Mouse (Mus musculus): ENCODE data around the gene Ppp2r2c. TPM values are rescaled to one million over a fixed set of nuclear protein-coding genes. Genes with fewer than 3 reads are reported as not detected.
A peak's percentile ranks its signal among the peaks of the same experiment; 100 is the strongest.

Ppp2r2c gene
- polyA plus RNA-seq, 1 experiment from 2014 or later = 72.9 TPM

GRCm38 (mm10) chr5:36875956-36876355 lies 7.6 kb downstream of the Ppp2r2c start:
- no peaks in the 10 kb centered on the region; the same call in 1 of the 2 replicates for H3K27me3 ChIP-seq (replicated peaks)
- H3K9me3 ChIP-seq (replicated peaks) = no peaks in the 10 kb centered on the region
- H3K4me3 ChIP-seq (replicated peaks) = no peak overlapping the region
- H3K4me1 ChIP-seq = peaks cover 10% of the 10 kb centered on the region; the same call in 1 of the 2 replicates
- H3K36me3 ChIP-seq = no peaks in the 10 kb centered on the region
- no peak overlapping the region for H3K9ac ChIP-seq (replicated peaks)
- no peak overlapping the region for H3K27ac ChIP-seq (replicated peaks)
- H3K4me2 ChIP-seq = no peak overlapping the region
- WGBS = 80% methylated on average over 4 of the region's 4 CpGs
- ATAC-seq (ENCODE audit: low FRiP score) = no peak

- H3K9ac ChIP-seq (replicated peaks) = no peak overlapping the region
- H3K9me3 ChIP-seq (replicated peaks) = no peaks in the 10 kb centered on the region
- H3K4me1 ChIP-seq = 0 out of 2 replicates have a peak, but pooled peaks cover 8% of the 10 kb centered on the region
- 46% methylated on average over 7 of the region's 7 CpGs for WGBS
- no peak overlapping the region for H3K4me3 ChIP-seq (replicated peaks)
- no peak overlapping the region for H3K4me2 ChIP-seq
- H3K36me3 ChIP-seq = no peaks in the 10 kb centered on the region
- H3K27ac ChIP-seq (replicated peaks) = no peak overlapping the region
- no peaks in the 10 kb centered on the region; the same call in 1 of the 2 replicates for H3K27me3 ChIP-seq (replicated peaks)
- no peak for ATAC-seq (ENCODE audit: low FRiP score)
Observed at GRCm38 (mm10) chr5:36876777-36877396, 8.6 kb downstream of the Ppp2r2c start.

GRCm38 (mm10) chr5:36877641-36878040 lies 9.3 kb downstream of the Ppp2r2c start:
- no peak overlapping the region for H3K4me3 ChIP-seq (replicated peaks)
- 0 out of 2 replicates have a peak, but pooled peaks cover 9% of the 10 kb centered on the region for H3K4me1 ChIP-seq
- ATAC-seq (ENCODE audit: low FRiP score) = no peak

GRCm38 (mm10) chr5:36878801-36879200 lies 10.5 kb downstream of the Ppp2r2c start:
- no peak overlapping the region for H3K9ac ChIP-seq (replicated peaks)
- no peak overlapping the region for H3K4me3 ChIP-seq (replicated peaks)
- no peak overlapping the region for H3K27ac ChIP-seq (replicated peaks)
- no peak overlapping the region for H3K4me2 ChIP-seq
- ATAC-seq (ENCODE audit: low FRiP score) = no peak
- peaks cover 19% of the 10 kb centered on the region; the same call in 1 of the 2 replicates for H3K4me1 ChIP-seq
- H3K36me3 ChIP-seq = no peaks in the 10 kb centered on the region
- H3K27me3 ChIP-seq (replicated peaks) = no peaks in the 10 kb centered on the region
- WGBS = 86% methylated on average over 4 of the region's 4 CpGs
- no peaks in the 10 kb centered on the region for H3K9me3 ChIP-seq (replicated peaks)

More at GRCm38 (mm10) chr5:36877641-36878040, 9.3 kb downstream of the Ppp2r2c start:
- 93% methylated on average over 2 of the region's 2 CpGs for WGBS
- Histone ChIP-seq H3K27ac (replicated peaks) (no peak overlapping the region), H3K36me3 (no peaks in the 10 kb centered on the region), H3K9me3 (replicated peaks) (no peaks in the 10 kb centered on the region), H3K27me3 (replicated peaks) (no peaks in the 10 kb centered on the region; the same call in 1 of the 2 replicates), H3K9ac (replicated peaks) (no peak overlapping the region), H3K4me2 (no peak overlapping the region)

DNA sequence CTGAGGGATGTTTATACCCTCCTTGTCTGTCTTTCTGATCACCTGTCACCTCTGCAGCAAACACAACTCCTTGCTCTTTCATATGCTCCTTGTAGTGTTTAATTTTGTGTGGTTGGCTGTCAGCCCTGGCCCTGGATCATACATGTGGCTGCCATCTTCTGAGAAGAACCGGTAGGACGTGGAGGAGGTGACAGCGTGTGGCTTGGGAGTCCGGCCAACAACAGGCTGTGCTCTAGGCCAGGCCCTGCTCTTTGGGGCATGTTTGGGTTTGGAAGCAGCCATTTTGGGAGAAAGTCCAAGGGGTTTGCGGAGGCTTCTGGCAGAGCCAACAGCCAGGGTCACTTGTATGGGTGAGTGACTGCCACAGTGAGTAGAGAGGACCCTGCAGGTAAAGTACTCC lies 12.3 kb downstream of the Ppp2r2c start:
- Histone ChIP-seq H3K9me3 (replicated peaks) (no peaks in the 10 kb centered on the region), H3K36me3 (no peaks in the 10 kb centered on the region), H3K4me1 (peaks cover 19% of the 10 kb centered on the region; the same call in 1 of the 2 replicates), H3K27me3 (replicated peaks) (no peaks in the 10 kb centered on the region), H3K4me3 (replicated peaks) (no peak overlapping the region), H3K9ac (replicated peaks) (no peak overlapping the region), H3K27ac (replicated peaks) (no peak overlapping the region), H3K4me2 (no peak overlapping the region)
- no peak for ATAC-seq (ENCODE audit: low FRiP score)
- 87% methylated on average over 5 of the region's 5 CpGs for WGBS

DNA sequence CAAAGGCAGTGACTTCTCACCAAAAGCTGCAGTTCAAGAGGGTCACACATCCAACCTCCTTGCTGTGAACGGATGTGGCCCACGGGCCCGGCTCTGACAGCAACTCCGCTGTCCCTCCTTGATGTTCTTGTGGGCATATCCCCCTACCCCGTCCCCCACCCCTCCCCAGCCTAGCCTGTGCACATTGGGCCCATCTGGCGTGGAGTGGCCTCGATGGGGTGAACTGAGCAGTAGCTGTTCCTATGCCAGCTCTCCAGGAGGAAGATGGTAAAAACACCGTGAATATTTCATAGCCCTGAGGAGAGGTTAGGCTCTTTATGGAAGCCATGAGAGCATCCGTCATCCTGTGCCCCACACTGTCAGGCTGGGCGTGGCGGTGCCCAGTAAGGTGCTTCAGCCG lies 15.2 kb downstream of the Ppp2r2c start:
- Histone ChIP-seq H3K9me3 (replicated peaks) (no peaks in the 10 kb centered on the region), H3K36me3 (no peaks in the 10 kb centered on the region), H3K9ac (replicated peaks) (no peak overlapping the region), H3K4me3 (replicated peaks) (no peak overlapping the region), H3K27ac (replicated peaks) (no peak overlapping the region), H3K27me3 (replicated peaks) (no peaks in the 10 kb centered on the region), H3K4me1 (peaks cover 44% of the 10 kb centered on the region), H3K4me2 (no peak overlapping the region)
- WGBS = 31% methylated on average over 12 of the region's 12 CpGs
- ATAC-seq (ENCODE audit: low FRiP score) = no peak

DNA sequence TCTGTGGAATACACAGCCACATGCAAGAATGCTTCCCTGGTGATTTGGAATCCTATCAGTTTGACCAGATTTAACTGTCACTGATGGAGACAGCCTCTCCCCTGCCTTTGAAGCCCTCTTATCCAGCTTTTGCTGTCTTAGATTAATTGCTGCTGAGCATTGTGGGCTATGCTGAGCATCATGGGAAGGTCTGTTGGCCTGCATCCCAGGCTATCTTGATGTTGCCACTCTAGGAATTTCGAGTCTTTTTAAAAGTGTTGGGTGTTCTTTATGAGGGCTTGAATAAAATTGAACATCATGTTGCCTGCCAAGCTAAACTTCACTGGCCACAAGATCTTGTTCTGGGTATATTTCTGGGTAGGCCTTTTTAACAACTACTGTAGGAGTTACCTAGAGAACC lies 16.8 kb downstream of the Ppp2r2c start:
- WGBS = 63% methylated on average over 1 of the region's 1 CpGs
- Histone ChIP-seq H3K36me3 (no peaks in the 10 kb centered on the region), H3K27ac (replicated peaks) (0 out of 2 replicates have a peak overlapping the region, but pooled peaks have one; percentile 5), H3K4me2 (no peak overlapping the region), H3K4me1 (peaks cover 52% of the 10 kb centered on the region), H3K4me3 (replicated peaks) (no peak overlapping the region), H3K27me3 (replicated peaks) (no peaks in the 10 kb centered on the region), H3K9me3 (replicated peaks) (no peaks in the 10 kb centered on the region), H3K9ac (replicated peaks) (no peak overlapping the region)
- no peak for ATAC-seq (ENCODE audit: low FRiP score)

GRCm38 (mm10) chr5:36885595-36885994 lies 17.3 kb downstream of the Ppp2r2c start:
- Histone ChIP-seq H3K9ac (replicated peaks) (no peak overlapping the region), H3K4me2 (no peak overlapping the region)
- ATAC-seq (ENCODE audit: low FRiP score) = no peak

GRCm38 (mm10) chr5:36886298-36886697 lies 18.0 kb downstream of the Ppp2r2c start:
- no peaks in the 10 kb centered on the region for H3K36me3 ChIP-seq
- WGBS = 71% methylated on average over 2 of the region's 2 CpGs
- no peaks in the 10 kb centered on the region for H3K9me3 ChIP-seq (replicated peaks)
- no peak overlapping the region for H3K9ac ChIP-seq (replicated peaks)
- H3K4me2 ChIP-seq = no peak overlapping the region
- no peaks in the 10 kb centered on the region for H3K27me3 ChIP-seq (replicated peaks)
- ATAC-seq (ENCODE audit: low FRiP score) = no peak
- peak overlapping the region; percentile 18; the same call in 1 of the 2 replicates for H3K27ac ChIP-seq (replicated peaks)
- H3K4me1 ChIP-seq = peaks cover 57% of the 10 kb centered on the region
- no peak overlapping the region for H3K4me3 ChIP-seq (replicated peaks)

More at GRCm38 (mm10) chr5:36885595-36885994, 17.3 kb downstream of the Ppp2r2c start:
- Histone ChIP-seq H3K9me3 (replicated peaks) (no peaks in the 10 kb centered on the region), H3K27ac (replicated peaks) (0 out of 2 replicates have a peak overlapping the region, but pooled peaks have one; percentile 5), H3K27me3 (replicated peaks) (no peaks in the 10 kb centered on the region), H3K4me3 (replicated peaks) (no peak overlapping the region), H3K36me3 (no peaks in the 10 kb centered on the region), H3K4me1 (peaks cover 51% of the 10 kb centered on the region)
- WGBS = 76% methylated on average over 5 of the region's 5 CpGs

DNA sequence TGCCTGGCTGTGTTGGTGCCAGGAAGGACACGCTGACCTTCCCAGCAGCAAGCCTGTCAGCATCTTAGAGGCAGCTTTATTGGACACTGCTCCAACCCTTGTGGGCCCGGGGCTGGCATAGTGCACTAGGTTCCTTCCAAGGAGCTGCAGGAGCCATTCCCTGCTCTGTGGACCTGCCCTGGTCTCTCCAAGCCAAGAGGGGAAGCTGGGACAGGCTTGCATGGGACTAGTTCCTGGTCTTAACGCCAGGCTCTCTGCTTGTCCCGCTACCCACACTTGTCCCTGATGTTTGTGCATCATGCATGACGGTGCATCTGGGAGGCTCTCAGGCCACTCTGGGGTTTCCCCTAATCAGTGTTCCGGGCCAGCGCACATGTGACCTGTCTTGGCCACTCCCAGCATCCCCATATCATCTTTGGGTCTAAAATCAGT lies 18.6 kb downstream of the Ppp2r2c start:
- no peak overlapping the region for H3K4me2 ChIP-seq
- peak overlapping the region; percentile 67 for H3K27ac ChIP-seq (replicated peaks)
- no peaks in the 10 kb centered on the region for H3K9me3 ChIP-seq (replicated peaks)
- H3K36me3 ChIP-seq = no peaks in the 10 kb centered on the region
- H3K4me1 ChIP-seq = peaks cover 62% of the 10 kb centered on the region
- H3K9ac ChIP-seq (replicated peaks) = no peak overlapping the region
- no peak for ATAC-seq (ENCODE audit: low FRiP score)
- no peak overlapping the region for H3K4me3 ChIP-seq (replicated peaks)
- WGBS = 56% methylated on average over 7 of the region's 7 CpGs
- no peaks in the 10 kb centered on the region for H3K27me3 ChIP-seq (replicated peaks)

DNA sequence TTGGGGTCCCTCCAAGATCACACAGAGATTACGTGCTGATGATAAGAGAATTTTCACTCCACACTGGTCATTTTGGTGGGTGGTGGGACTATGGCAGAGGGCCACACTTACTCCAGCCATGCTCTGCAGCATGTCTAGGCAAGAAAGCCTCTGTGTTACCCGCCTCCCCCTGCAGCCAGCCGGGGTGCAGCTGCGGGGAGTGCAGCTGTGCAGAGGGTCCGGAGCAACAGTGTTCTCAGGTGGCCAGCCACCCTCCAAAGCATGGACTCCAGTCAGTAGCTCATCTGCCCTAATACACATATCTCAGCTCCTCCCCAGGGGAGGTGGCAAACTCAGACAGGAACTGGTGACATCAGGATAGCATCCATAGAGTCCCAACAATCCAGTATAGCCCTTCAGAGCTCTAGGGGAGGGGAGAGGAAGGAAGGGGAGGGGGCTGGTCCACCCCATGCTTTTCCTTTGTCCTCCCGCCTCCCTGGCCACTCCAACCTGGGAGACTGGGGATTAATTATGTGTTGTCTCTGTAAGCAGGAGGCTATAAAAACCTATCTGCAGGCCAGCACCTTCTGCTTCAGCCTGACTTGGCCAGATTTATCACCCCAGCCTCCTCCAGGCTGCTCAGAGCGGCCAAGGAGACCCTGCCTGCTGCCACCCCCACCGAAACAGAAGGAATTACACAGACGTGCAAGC lies 19.1 kb downstream of the Ppp2r2c start:
- H3K27me3 ChIP-seq (replicated peaks) = no peaks in the 10 kb centered on the region
- peak overlapping the region; percentile 67 for H3K27ac ChIP-seq (replicated peaks)
- H3K4me2 ChIP-seq = no peak overlapping the region
- no peak overlapping the region for H3K9ac ChIP-seq (replicated peaks)
- ATAC-seq (ENCODE audit: low FRiP score) = peak; percentile 16; the same call in 1 of the 2 replicates
- no peaks in the 10 kb centered on the region for H3K9me3 ChIP-seq (replicated peaks)
- WGBS = 21% methylated on average over 9 of the region's 9 CpGs
- no peak overlapping the region for H3K4me3 ChIP-seq (replicated peaks)
- no peaks in the 10 kb centered on the region for H3K36me3 ChIP-seq
- H3K4me1 ChIP-seq = peaks cover 67% of the 10 kb centered on the region

DNA sequence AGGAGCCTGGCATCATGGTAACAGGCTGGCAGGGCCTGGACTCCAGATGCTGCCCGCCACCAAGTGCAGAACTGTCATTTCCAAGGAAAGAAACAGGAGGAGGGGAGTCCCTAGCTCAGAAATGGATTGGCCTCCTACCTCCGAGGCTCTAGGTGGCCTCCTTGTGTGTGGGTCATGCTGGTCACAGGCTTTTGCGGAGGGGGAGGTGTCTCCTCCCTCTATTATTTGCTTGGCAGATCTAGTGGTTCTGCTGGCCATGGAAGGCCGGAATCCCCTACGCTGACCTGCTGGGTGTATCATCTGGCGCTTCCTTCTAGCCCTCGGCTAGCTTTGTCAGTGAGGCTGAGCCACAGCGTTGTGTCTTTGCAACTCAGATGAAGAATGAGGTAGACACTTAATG lies 20.2 kb downstream of the Ppp2r2c start:
- Histone ChIP-seq H3K36me3 (no peaks in the 10 kb centered on the region), H3K4me3 (replicated peaks) (no peak overlapping the region), H3K27me3 (replicated peaks) (no peaks in the 10 kb centered on the region), H3K4me2 (no peak overlapping the region), H3K27ac (replicated peaks) (peak overlapping the region; percentile 67; the same call in 1 of the 2 replicates), H3K4me1 (peaks cover 67% of the 10 kb centered on the region), H3K9ac (replicated peaks) (no peak overlapping the region), H3K9me3 (replicated peaks) (no peaks in the 10 kb centered on the region)
- 87% methylated on average over 8 of the region's 8 CpGs for WGBS
- no peak for ATAC-seq (ENCODE audit: low FRiP score)

Data from neural tube, embryonic 15.5 days (tissue).